Mouse (Mus musculus): ENCODE measurements around the gene Plg.
A peak's percentile ranks its signal among the peaks of the same experiment; 100 is the strongest.

DNA sequence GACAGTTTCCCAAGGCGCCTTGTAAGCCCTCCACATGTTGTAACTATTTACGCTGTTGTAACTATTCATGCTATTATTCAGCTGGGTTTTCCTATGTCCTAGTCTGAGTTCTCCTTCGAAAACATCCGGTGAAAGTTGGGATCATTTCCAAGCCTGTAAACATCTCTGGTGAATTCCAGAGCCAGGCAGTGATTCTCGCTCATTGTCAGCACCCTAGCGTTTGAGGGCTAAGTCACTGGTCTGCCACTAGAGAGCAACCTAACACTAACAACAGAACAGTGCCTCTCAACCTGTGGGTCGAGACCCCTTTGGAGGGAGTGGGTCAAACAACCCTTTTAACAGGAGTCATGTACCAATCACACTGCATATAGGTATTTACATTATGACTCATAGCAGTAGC lies 25.0 kb downstream of the Plg start:
- TF ChIP-seq CTCF (conservative IDR thresholded peaks at IDR 0.05; ENCODE audit: low read length) (0 out of 2 replicates have a peak, but pooled peaks have one; percentile 16), NANOG (IDR thresholded peaks at IDR 0.05; ENCODE audit: borderline replicate concordance, low read length) (no peak)

Data from E14TG2a.4 (cell line).